Mouse (Mus musculus) embryonic fibroblast, embryonic 13.5 days (primary cell): ENCODE data around the gene Qtrt1. TPM values are rescaled to one million over a fixed set of nuclear protein-coding genes. Genes with fewer than 3 reads are reported as not detected.

Experiments used
- H3K27ac ChIP-seq: 2 replicates; pipeline ENCODE4 v1.5.1; 2012; ENCODE audit warnings: low read length, control low read depth, inconsistent platforms; ENCODE audit not compliant: insufficient read depth
- H3K4me1 ChIP-seq: 2 replicates; pipeline ENCODE4 v1.6.1; 2011; ENCODE audit warnings: low read length; ENCODE audit not compliant: control insufficient read depth, insufficient read depth
- H3K4me3 ChIP-seq: 2 replicates; pipeline ENCODE4 v1.5.1; 2011; ENCODE audit warnings: mild to moderate bottlenecking, control low read depth, low read length; ENCODE audit not compliant: insufficient read depth
- CTCF ChIP-seq: IDR thresholded peaks from 2 replicates; pipeline ENCODE4 v1.5.1; 2011; ENCODE audit warnings: mild to moderate bottlenecking, control low read depth, low read length, moderate library complexity, borderline replicate concordance; ENCODE audit not compliant: insufficient read depth
- POLR2A ChIP-seq: IDR thresholded peaks from 2 replicates; pipeline ENCODE4 v1.6.1; 2011; ENCODE audit warnings: low read depth, mild to moderate bottlenecking, control low read depth, low read length, moderate library complexity
- polyA plus RNA-seq: library from polyadenylated mRNA; stranded (reverse); fragments of >200 nt; gene quantifications from 2 replicates; pipeline ENCODE4 v1.2.4, GENCODE M21; 2011; ENCODE audit warnings: low read depth; ENCODE audit not compliant: missing spikeins, insufficient read length

Qtrt1 gene
- polyA plus RNA-seq, 1 experiment = 30.0 TPM

DNA sequence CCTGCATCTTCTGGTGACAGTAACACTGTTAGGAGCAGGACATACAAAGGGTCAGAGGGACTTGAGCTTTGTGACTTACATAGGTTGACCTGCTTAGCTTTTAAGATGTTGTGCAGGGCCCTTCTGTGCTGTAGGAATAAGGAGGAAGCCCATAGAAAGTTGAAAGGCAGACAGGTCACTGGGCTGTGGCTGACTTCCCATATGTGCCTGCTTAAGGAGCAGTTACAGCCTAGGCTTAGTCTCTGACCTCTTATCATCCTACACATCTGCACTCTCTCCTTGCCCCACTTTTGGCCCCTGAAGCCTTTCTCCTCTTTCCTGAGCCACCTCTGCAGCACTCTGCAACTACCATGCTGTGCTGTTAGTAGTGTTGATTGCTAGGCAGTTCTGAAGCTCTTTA lies 27.7 kb upstream of the Qtrt1 start:
- H3K27ac ChIP-seq = no peak overlapping the region
- H3K4me3 ChIP-seq = no peak overlapping the region
- no peak for TF ChIP-seq CTCF
- no peak for TF ChIP-seq POLR2A
- no peaks in the 10 kb centered on the region; the same call in 1 of the 2 replicates for H3K4me1 ChIP-seq

DNA sequence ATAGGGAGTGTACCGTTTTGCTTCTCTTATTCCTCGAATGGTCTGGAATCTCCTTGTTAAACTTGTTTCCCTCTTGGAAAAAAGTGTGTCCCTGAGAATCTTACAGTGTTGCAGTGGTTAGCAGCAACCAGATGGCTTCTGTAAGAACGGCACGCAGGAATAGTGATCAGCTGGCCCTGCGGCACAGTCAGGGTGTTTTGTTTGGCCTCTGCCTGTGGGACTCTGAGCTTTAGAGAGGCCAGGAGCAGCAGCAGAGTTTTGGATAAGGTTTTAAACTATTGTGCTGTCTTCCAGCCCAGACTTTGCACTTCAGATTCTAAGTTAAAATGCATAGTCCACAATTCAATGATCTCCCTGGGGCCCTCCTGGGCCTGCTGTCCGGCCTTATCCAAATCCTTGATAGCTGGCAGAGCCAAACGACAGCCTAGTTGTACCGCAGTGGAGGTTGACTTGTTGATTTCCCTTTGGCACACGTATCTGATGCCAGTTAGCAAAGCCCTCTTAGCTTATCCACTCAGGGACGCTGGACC lies 18.9 kb upstream of the Qtrt1 start:
- TF ChIP-seq CTCF (no peak), POLR2A (no peak)
- Histone ChIP-seq H3K4me3 (no peak overlapping the region), H3K27ac (no peak overlapping the region), H3K4me1 (no peaks in the 10 kb centered on the region)

DNA sequence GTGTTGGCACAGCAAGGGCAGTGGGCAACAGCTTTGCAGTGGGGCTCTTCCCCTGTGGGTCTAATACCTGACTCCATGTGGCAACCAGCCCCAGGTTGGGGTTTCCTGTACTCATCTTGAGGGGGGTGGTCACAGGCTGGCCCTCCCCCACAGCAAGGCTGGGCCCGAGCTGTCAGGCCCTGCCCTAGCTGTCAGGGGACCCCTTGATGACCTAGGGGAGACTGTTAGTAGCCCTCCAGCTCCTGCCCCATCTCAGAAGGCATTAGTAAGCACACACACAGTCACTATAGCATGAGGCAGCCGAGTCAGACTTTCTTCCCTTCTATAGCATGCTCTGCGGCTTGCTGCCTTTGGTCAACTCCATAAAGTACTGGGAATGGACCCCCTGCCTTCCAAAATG lies 15.9 kb upstream of the Qtrt1 start:
- H3K27ac ChIP-seq = no peak overlapping the region
- H3K4me1 ChIP-seq = no peaks in the 10 kb centered on the region
- TF ChIP-seq POLR2A (no peak), CTCF (no peak)
- H3K4me3 ChIP-seq = no peak overlapping the region

DNA sequence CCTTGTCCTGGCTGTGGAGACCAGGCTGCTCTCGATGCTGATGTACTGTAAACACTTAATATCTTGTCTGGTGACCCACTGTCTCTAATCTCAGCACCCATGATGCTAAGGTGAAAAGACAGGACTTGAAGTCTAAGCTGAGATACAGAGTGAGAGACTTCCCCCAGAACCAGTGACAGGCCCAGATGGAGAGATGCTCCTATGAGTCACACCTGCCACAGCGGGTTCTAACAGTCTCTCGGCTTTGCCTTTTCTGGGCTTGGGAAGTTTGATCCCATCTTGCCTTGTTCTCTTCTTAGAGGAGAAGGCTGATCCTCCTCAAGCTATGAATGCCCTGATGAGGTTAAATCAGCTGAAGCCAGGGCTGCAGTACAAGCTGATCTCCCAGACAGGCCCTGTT lies 14.5 kb upstream of the Qtrt1 start:
- Histone ChIP-seq H3K4me1 (no peaks in the 10 kb centered on the region), H3K4me3 (no peak overlapping the region), H3K27ac (no peak overlapping the region)
- TF ChIP-seq CTCF (no peak), POLR2A (no peak)

DNA sequence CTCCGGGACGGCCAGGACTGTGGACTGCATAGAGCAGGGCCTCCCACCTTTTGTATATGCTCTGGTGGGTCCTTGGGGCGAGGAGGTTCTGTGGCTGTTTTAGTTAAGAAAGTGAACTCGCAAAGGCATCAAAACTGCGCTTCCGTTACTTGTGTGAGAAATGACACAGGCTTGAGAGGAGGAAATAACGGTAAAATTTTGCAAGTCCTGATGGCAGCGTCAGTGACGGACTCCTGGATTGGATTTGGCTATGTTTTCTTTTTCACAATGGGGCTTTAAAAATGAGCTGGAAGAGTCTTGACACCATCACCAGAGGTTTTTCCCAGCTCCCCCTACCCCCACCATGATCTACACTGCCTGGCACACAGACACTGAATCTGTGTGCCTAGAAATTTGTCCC lies 10.6 kb upstream of the Qtrt1 start:
- H3K4me1 ChIP-seq = no peaks in the 10 kb centered on the region
- no peak overlapping the region for H3K27ac ChIP-seq
- no peak overlapping the region for H3K4me3 ChIP-seq
- no peak for TF ChIP-seq POLR2A
- no peak for TF ChIP-seq CTCF

DNA sequence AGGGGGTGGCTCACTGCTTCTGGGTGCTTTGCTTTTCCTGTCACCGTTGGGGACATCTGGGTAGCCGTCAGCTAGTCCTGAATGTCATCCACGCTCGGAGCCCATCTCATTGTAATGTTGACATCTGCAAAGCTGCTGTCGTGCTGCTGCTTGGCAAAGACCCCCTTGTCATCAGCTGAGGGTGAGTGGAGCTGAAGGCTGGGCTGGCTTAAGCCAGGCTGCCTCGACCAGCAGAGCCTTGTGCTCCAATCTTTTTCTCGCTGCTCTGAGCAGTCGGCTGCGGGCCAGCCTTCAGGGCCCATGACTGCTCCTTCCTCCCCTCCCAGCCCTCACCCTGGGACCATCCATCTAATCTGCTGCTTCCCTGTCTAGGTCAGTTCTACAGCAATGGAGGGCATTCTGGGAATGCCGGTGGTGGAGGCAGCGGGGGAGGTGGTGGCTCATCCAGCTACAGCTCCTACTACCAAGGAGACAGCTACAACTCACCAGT lies 8.8 kb upstream of the Qtrt1 start:
- no peak for TF ChIP-seq CTCF
- TF ChIP-seq POLR2A = no peak
- no peak overlapping the region for H3K27ac ChIP-seq
- H3K4me1 ChIP-seq = no peaks in the 10 kb centered on the region
- H3K4me3 ChIP-seq = no peak overlapping the region

DNA sequence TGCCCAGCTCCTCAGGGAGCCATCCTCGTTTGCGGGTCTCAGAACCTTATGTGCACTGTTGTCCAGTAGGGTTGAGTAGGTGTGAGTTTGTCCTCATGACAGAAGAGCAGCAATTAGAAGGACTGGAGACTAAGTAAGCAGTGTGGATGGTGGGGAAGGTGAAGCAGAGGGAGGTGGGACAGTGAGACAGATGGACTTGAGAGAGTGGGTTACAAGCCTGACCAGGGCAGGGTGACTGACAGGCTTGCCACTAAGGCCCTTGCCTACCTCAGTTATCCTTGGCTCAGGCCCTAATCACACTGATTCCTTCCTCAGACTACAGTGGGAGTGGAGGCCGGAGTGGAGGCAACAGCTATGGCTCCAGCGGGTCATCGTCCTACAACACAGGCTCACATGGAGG lies 7.9 kb upstream of the Qtrt1 start:
- no peak for TF ChIP-seq CTCF
- TF ChIP-seq POLR2A = no peak
- Histone ChIP-seq H3K4me3 (no peak overlapping the region), H3K4me1 (no peaks in the 10 kb centered on the region), H3K27ac (no peak overlapping the region)

DNA sequence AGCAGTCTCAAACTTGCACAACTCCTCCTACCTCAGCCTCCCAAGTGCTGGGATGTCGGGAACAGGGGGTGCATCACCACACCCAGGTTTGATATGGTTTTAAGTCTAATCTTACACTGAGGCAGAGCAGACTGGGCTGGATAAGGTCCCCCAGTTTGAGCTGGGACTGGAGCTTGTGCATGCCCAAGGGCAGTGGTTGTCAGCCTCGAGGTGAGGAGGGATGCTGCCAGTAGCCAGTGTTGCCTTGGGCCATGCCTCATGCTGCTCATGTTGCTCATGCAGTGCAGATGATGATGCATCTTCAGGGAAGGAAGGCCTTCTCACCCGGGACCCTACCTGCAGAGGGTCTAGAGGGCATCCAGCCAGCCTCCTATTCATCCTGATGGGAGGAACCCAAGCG lies 6.1 kb upstream of the Qtrt1 start:
- no peak for TF ChIP-seq CTCF
- no peak for TF ChIP-seq POLR2A
- Histone ChIP-seq H3K4me1 (no peaks in the 10 kb centered on the region), H3K27ac (no peak overlapping the region), H3K4me3 (no peak overlapping the region)

DNA sequence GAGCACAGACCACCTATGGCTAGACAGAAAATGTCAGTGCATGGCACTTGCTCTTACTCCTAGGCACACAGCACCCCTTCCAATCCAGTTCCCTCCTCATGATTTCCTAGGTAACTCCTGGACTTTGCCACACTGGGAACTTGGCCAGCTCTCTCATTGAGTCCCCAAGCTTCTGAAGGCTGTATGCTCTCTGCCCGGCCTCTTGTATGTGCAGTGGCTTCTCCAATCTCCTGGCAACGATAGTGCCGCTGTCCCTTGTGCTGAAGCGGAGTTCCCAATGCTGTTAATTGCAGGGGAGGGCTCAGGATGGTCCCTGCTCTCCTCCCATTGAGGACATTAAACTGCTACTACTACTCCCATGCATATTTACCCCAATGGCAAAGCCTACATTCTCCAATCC lies 3.7 kb upstream of the Qtrt1 start:
- H3K27ac ChIP-seq = no peak overlapping the region

DNA sequence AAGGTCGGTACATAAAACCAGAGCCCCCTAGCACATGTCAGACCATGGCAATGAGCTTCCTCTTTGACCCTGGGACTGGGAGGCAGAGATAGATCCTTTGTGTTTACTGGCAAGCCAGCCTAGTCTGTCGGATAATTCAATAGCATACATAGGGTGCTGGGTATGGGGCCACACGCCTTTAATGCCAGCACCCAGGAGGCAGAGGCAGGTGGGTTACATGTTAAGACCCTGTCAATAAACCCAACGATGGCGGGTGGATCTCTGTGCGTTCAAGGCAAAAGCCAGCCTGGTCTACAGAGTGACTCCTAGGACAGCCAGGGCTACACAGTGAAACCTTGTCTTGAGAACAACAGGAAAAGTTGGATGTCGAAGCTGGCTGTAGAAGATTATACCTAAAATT lies 3.0 kb upstream of the Qtrt1 start:
- H3K4me3 ChIP-seq = no peak overlapping the region
- H3K27ac ChIP-seq = no peak overlapping the region
- TF ChIP-seq CTCF = no peak
- no peak for TF ChIP-seq POLR2A
- no peaks in the 10 kb centered on the region for H3K4me1 ChIP-seq

More for the DNA sequence above, 3.7 kb upstream of the Qtrt1 start:
- Histone ChIP-seq H3K4me3 (no peak overlapping the region), H3K4me1 (no peaks in the 10 kb centered on the region)
- no peak for TF ChIP-seq POLR2A
- TF ChIP-seq CTCF = no peak

DNA sequence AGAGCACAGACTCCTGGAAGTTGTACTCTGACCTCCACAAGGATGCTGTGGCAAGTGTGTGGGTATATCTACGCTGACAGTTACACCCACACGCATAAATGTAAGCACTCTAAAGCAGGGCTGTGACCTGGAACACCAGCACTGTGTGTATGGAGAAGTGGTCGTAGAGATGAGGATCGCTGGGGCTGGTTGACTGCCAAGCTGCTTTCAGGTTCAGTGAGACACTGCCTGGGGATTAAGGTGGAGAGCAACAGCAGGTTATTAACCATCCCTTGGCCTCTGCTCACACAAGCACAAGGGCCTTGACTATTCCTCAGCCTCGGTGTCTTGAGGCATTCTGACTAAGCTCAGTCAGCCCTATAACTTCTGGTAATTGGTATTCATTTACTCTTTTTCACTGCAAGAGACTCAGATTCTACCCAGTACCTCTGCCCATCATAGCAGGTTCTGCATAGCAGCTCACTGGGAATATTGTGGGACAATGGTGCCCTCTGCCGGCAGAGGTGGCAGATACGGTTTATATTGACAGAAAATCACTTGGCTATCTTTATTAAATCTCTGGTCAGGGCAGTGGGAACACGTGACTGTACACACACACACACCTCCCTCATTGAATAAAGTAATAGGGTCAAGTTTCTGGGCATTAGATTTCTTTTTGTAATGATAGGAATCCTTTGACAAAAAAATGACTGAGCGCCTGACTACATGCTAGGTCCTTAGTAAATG lies 1.9 kb upstream of the Qtrt1 start:
- Histone ChIP-seq H3K4me3 (no peak overlapping the region), H3K4me1 (no peaks in the 10 kb centered on the region), H3K27ac (no peak overlapping the region)
- peak; percentile 61; the same call in 1 of the 2 replicates for TF ChIP-seq CTCF
- no peak for TF ChIP-seq POLR2A
